Mouse (Mus musculus) embryonic facial prominence, embryonic 14.5 days (tissue): ENCODE results near the gene Olfr545. TPM values are rescaled to one million over a fixed set of nuclear protein-coding genes. Genes with fewer than 3 reads are reported as not detected.

Experiments
- ATAC-seq: fragments of 200-750 bp; cut with Nextera tagmentation; 2 replicates; pipeline ENCODE4 v1.8.0; 2017; ENCODE audit warnings: low read depth, moderate number of reproducible peaks, moderate TSS enrichment
- DNase-seq: peaks from one replicate; pipeline ENCODE4 v3.0.0-alpha.2; 2015; ENCODE audit warnings: low spot score
- H3K27ac ChIP-seq: fragments of 300-500 bp; sonication (generic); replicated peaks from 2 replicates; pipeline ENCODE4 v1.5.1; 2014; ENCODE audit warnings: low read depth, mild to moderate bottlenecking, low read length, moderate library complexity
- H3K27me3 ChIP-seq: fragments of 300-500 bp; sonication (generic); replicated peaks from 2 replicates; pipeline ENCODE4 v1.6.1; 2014; ENCODE audit warnings: low read length; ENCODE audit not compliant: control insufficient read depth, insufficient read depth
- H3K36me3 ChIP-seq: fragments of 300-500 bp; sonication (generic); 2 replicates; pipeline ENCODE4 v1.6.1; 2014; ENCODE audit warnings: low read length, mixed read lengths; ENCODE audit not compliant: control insufficient read depth, insufficient read depth
- H3K4me1 ChIP-seq: fragments of 300-500 bp; sonication (generic); 2 replicates; pipeline ENCODE4 v1.6.1; 2014; ENCODE audit warnings: antibody characterized with exemption, low read length; ENCODE audit not compliant: control insufficient read depth, insufficient read depth
- H3K4me2 ChIP-seq: fragments of 300-500 bp; sonication (generic); 2 replicates; pipeline ENCODE4 v1.6.1; 2014; ENCODE audit warnings: low read depth, mild to moderate bottlenecking, low read length, moderate library complexity, mixed read lengths
- H3K4me3 ChIP-seq: fragments of 300-500 bp; sonication (generic); 2 replicates; pipeline ENCODE4 v1.5.1; 2014; ENCODE audit warnings: low read depth, mild to moderate bottlenecking, low read length
- H3K9ac ChIP-seq: fragments of 300-500 bp; sonication (generic); 2 replicates; pipeline ENCODE4 v1.6.1; 2014; ENCODE audit warnings: low read depth, mild to moderate bottlenecking, low read length, moderate library complexity, mixed read lengths
- H3K9me3 ChIP-seq: fragments of 300-500 bp; sonication (generic); 2 replicates; pipeline ENCODE4 v1.6.1; 2016; ENCODE audit warnings: low read length; ENCODE audit not compliant: control insufficient read depth
- WGBS: fragments of 180-500 bp; shearing (Covaris S2); extraction: QIAGEN DNeasy Blood & Tissue Kit; methylation state at CpG from one replicate; pipeline ENCODE4 v1.1.7; 2014; 5-methylcytosine and 5-hydroxymethylcytosine counted together
- polyA plus RNA-seq: library from polyadenylated mRNA; unstranded; fragments of >200 nt; fragmentation: Nextera tagmentation; extraction: Ambion mirVana; gene quantifications from 2 replicates; pipeline ENCODE4 v1.2.1, GENCODE M21; 2014

Gene Olfr545
- polyA plus RNA-seq, 1 experiment from 2014 or later, result not detected

GRCm38 (mm10) chr7:102476601-102477000 is 22.8 kb downstream of the Olfr545 start:
- Histone ChIP-seq H3K27ac (no peak overlapping the region), H3K27me3 (no peaks in the 10 kb centered on the region), H3K4me3 (no peak overlapping the region), H3K9ac (no peak overlapping the region), H3K4me2 (no peak overlapping the region), H3K36me3 (no peaks in the 10 kb centered on the region), H3K9me3 (no peaks in the 10 kb centered on the region), H3K4me1 (no peaks in the 10 kb centered on the region)
- no peak for ATAC-seq
- 90% methylated on average over 5 of the region's 5 CpGs for WGBS
- no peak for DNase-seq

DNA sequence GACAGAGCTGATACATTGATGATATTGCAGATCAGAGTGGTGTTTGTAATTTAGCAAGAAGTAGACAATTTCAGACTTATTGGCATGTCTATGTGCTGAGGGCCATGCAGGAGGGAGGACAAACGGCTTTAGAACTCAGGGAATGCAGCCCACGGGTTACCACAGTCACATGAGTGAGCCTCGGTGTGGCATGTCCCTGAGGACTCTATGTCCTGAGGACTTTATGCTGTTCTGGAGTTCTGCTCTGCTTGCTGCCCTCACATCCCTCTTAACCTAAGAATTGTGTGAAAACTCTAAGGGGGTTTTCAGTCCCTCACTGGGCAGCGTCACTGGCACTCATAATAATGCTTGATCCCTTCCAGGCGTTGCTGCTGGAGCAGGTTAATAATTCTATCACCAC is 26.7 kb downstream of the Olfr545 start:
- H3K27me3 ChIP-seq, result no peaks in the 10 kb centered on the region
- H3K36me3 ChIP-seq, result peaks cover 21% of the 10 kb centered on the region
- ATAC-seq (no peak), DNase-seq (no peak)
- H3K9ac ChIP-seq, result no peak overlapping the region
- H3K9me3 ChIP-seq, result no peaks in the 10 kb centered on the region
- no peaks in the 10 kb centered on the region for H3K4me1 ChIP-seq
- H3K27ac ChIP-seq, result no peak overlapping the region
- H3K4me3 ChIP-seq, result no peak overlapping the region
- 59% methylated on average over 5 of the region's 5 CpGs for WGBS
- no peak overlapping the region for H3K4me2 ChIP-seq

DNA sequence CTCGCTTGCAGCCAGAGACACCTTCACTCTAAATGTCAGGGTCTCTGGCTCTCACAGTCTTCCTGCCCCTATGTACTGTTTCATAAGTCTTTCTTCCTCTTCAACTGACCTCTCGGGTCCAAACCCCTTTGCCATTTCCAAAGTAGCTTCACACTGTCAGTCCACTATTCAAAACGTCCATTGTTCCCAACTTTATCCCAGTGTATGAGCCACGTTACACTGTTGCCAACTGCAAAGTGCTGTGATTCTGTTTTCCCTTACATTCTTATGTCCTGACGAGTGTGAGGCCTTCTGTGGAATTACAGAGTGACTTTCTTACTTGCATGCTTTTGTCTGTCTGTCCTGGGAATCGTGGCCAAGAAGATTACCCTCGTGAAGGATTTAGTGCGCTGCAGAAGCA is 31.8 kb downstream of the Olfr545 start:
- Histone ChIP-seq H3K4me3 (no peak overlapping the region), H3K4me1 (no peaks in the 10 kb centered on the region), H3K27ac (no peak overlapping the region), H3K36me3 (peaks cover 71% of the 10 kb centered on the region), H3K27me3 (no peaks in the 10 kb centered on the region), H3K9me3 (no peaks in the 10 kb centered on the region), H3K4me2 (no peak overlapping the region), H3K9ac (no peak overlapping the region)
- ATAC-seq (no peak), DNase-seq (no peak)
- 85% methylated on average over 8 of the region's 8 CpGs for WGBS

DNA sequence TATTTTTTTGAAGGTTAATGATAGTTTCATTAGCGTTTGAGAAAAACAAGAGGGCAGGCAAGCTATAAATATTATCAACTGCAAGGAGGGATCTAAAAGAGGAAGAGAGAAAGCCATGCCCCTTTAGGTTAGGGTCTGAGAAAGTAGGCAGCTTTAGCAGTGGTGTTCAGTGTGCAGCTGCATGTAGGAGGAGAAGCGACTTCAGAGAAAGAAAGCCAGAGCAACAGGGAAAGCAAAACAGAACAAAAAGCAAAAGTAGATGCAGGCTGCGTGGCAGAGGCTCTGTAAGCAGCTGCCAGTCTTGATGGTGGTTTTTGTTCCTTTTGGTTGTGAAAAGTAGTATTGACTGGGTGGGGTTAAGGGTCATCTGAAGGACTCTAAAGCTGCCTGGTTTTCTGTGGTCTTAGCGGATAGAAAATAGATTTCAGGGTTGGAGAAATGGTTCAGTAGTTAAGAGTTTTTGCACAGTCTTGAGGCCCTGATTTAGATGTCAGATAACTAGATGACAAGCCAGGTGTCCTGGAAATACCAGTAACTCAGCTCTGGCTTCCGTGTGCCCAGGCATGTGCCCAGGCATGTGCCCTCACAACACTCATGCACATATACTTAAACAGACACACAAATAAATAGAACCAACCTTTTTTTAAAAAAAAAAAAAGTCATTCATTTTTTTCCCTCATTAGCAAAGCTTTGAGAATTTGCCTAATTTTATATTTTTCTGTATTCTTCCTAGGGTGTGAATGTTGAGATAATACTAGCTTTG is 40.6 kb downstream of the Olfr545 start:
- Histone ChIP-seq H3K9me3 (no peaks in the 10 kb centered on the region), H3K27me3 (no peaks in the 10 kb centered on the region), H3K36me3 (peaks cover 97% of the 10 kb centered on the region), H3K9ac (no peak overlapping the region), H3K4me3 (no peak overlapping the region), H3K4me1 (no peaks in the 10 kb centered on the region), H3K27ac (no peak overlapping the region), H3K4me2 (no peak overlapping the region)
- ATAC-seq (no peak), DNase-seq (no peak)
- 88% methylated on average over 5 of the region's 5 CpGs for WGBS

- Histone ChIP-seq H3K9me3 (no peaks in the 10 kb centered on the region), H3K27me3 (no peaks in the 10 kb centered on the region), H3K27ac (no peak overlapping the region), H3K4me2 (no peak overlapping the region), H3K4me3 (no peak overlapping the region), H3K36me3 (peaks cover 73% of the 10 kb centered on the region), H3K9ac (no peak overlapping the region), H3K4me1 (peaks cover 13% of the 10 kb centered on the region)
- WGBS, result 91% methylated on average over 9 of the region's 9 CpGs
- ATAC-seq (no peak), DNase-seq (no peak)
Measured at GRCm38 (mm10) chr7:102446438-102446837, 52.9 kb downstream of the Olfr545 start.

DNA sequence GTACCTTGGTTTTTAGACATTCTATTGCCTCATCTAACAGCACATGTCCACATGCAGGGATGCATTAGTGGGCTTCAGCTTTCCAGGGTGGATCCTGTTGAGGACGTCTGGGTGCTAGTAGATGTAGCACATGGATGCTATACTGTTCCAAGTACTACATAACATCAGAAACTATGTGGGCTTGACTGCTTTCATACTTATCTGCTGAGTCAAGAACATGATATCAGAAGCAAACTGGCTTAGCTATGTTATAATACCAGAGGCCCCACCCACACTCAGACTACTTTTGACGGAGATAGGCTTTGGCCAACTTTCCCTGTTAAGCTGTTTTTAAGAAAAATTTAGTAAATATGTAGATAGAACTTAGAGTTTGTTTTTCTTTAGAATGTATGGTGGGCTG is 55.1 kb downstream of the Olfr545 start:
- DNase-seq, result no peak
- 80% methylated on average over 2 of the region's 2 CpGs for WGBS
- H3K4me1 ChIP-seq, result peaks cover 13% of the 10 kb centered on the region

GRCm38 (mm10) chr7:102442432-102442831 is 56.9 kb downstream of the Olfr545 start:
- ATAC-seq, result no peak
- Histone ChIP-seq H3K36me3 (peaks cover 36% of the 10 kb centered on the region), H3K4me2 (peak overlapping the region; percentile 61), H3K27ac (peak overlapping the region; percentile 92), H3K4me3 (peak overlapping the region; percentile 91), H3K9ac (peak overlapping the region; percentile 95), H3K4me1 (peaks cover 13% of the 10 kb centered on the region), H3K27me3 (no peaks in the 10 kb centered on the region; the same call in 1 of the 2 replicates), H3K9me3 (no peaks in the 10 kb centered on the region)
- DNase-seq, result no peak
- WGBS, result 0% methylated on average over 4 of the region's 4 CpGs

More for the DNA sequence above, 55.1 kb downstream of the Olfr545 start:
- H3K9ac ChIP-seq, result no peak overlapping the region
- H3K9me3 ChIP-seq, result no peaks in the 10 kb centered on the region
- H3K36me3 ChIP-seq, result peaks cover 52% of the 10 kb centered on the region
- H3K27ac ChIP-seq, result no peak overlapping the region
- H3K4me2 ChIP-seq, result no peak overlapping the region
- ATAC-seq, result no peak
- H3K27me3 ChIP-seq, result no peaks in the 10 kb centered on the region; the same call in 1 of the 2 replicates
- H3K4me3 ChIP-seq, result no peak overlapping the region

GRCm38 (mm10) chr7:102441657-102442391 is 57.5 kb downstream of the Olfr545 start, which contains the start of gene Rrm1:
TSS of gene Rrm1 (plus strand) at chr7:102441695.
- peak; percentile 99 for DNase-seq
- Histone ChIP-seq H3K9ac (peak within 1 kb of the TSS; percentile 95), H3K4me3 (peak within 1 kb of the TSS; percentile 91), H3K27me3 (no peaks in the 10 kb centered on the region; the same call in 1 of the 2 replicates), H3K4me1 (peaks cover 13% of the 10 kb centered on the region), H3K36me3 (peaks cover 31% of the 10 kb centered on the region), H3K4me2 (peak within 1 kb of the TSS; percentile 61), H3K27ac (peak within 1 kb of the TSS; percentile 92), H3K9me3 (no peaks in the 10 kb centered on the region)
- under 1% methylated on average over 52 of the region's 56 CpGs for WGBS
- ATAC-seq, result peak; percentile 99
